Mouse (Mus musculus): ENCODE measurements around the gene Prss12.
"Not testable (repeated sequence)": the region's sequence is repeated elsewhere in the genome, so short reads cannot be mapped to it uniquely, and the experiment has no call there.

The Prss12 gene

GRCm38 (mm10) chr3:123476833-123477232 lies 30.1 kb downstream of the Prss12 start:
- no peak for DNase-seq (ENCODE audit: low spot score in 2 of 2)

DNA sequence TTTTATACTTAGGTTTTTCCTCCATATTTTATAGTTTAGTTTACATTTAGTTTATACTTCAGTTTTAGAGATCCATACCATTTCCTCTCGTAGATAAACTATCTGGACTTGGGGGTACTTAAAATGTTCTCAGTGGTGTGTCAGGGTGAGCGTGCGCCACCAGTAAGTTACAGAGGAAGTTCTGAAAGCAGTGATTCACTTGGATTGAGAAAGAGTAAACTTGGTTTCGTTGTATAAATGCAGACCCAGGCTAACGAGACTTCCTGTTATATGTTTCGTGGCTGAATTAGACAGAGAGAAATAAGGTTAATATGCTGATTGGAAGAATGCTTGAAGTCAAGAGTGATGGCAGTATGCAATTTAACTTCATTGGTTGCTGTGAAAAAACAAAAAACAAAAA lies 34.6 kb downstream of the Prss12 start:
- DNase-seq (ENCODE audit: low spot score in 2 of 2): no peak

- no peak for DNase-seq (ENCODE audit: low spot score in 2 of 2)
Measured at GRCm38 (mm10) chr3:123491814-123492213, 45.1 kb downstream of the Prss12 start.

GRCm38 (mm10) chr3:123493163-123493562 lies 46.5 kb downstream of the Prss12 start:
- no peak for DNase-seq (ENCODE audit: low spot score in 2 of 2)

GRCm38 (mm10) chr3:123495088-123495487 lies 48.4 kb downstream of the Prss12 start:
- DNase-seq (ENCODE audit: low spot score in 2 of 2): no peak

GRCm38 (mm10) chr3:123498787-123499186 lies 52.1 kb downstream of the Prss12 start:
- no peak for DNase-seq (ENCODE audit: low spot score in 2 of 2)

DNA sequence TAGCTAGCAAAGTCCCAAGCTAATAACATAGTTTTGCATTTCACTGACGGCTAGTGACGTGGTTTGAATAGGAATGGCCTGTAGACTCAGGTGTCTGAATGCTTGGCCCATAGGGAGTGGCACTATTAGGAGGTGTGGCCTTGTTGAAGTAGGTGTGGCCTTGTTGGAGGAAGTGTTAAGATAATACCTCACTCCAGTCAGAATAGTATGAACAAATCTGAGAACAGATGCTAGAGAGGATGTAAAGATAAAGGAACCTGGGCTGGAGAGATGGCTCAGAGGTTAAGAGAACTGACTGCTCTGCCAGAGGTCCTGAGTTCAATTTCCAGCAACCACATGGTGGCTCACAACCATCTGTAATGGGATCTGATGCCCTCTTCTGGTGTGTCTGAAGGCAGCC lies 55.1 kb downstream of the Prss12 start:
- not testable (repeated sequence) for DNase-seq (ENCODE audit: low spot score in 2 of 2)

DNA sequence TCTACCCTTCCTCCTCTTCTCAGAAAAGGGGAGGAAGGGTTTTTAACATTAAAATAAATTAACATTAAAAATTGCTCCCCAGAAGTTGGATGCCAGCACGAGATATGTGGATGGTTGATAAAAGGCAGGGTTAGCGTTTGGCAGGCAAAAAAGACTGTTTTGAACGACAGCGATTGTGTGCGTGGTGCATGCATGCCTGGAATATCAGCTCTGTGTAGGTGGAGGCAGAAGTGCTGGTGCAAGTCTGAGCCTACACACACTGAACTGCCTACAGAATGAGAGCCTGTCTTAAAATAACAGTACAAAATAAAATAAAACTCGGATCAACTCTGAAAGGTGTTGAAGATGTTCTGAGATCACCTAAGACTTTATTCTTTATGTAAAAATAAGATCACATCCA lies 57.2 kb downstream of the Prss12 start:
- no peak for DNase-seq (ENCODE audit: low spot score in 2 of 2)

DNA sequence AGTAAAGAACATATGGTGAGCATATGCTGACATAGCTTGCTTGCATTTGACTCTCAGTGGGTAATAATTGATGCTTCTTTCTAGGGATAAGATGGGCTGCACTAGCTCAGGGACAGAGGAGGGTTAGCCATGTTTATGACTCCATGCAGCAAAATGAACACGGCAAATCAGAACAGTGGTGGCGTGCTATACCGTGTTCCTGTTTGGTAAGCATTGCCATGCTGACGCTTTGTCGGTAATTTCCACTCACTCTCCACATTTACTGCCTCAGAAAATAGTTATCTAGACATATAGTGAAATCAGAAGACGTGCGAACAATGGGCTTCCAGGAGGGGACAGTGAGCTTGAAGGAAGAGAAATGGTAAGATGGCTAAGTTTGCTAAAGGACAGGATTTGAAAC lies 58.1 kb downstream of the Prss12 start:
- no peak for DNase-seq (ENCODE audit: low spot score in 2 of 2)

DNA sequence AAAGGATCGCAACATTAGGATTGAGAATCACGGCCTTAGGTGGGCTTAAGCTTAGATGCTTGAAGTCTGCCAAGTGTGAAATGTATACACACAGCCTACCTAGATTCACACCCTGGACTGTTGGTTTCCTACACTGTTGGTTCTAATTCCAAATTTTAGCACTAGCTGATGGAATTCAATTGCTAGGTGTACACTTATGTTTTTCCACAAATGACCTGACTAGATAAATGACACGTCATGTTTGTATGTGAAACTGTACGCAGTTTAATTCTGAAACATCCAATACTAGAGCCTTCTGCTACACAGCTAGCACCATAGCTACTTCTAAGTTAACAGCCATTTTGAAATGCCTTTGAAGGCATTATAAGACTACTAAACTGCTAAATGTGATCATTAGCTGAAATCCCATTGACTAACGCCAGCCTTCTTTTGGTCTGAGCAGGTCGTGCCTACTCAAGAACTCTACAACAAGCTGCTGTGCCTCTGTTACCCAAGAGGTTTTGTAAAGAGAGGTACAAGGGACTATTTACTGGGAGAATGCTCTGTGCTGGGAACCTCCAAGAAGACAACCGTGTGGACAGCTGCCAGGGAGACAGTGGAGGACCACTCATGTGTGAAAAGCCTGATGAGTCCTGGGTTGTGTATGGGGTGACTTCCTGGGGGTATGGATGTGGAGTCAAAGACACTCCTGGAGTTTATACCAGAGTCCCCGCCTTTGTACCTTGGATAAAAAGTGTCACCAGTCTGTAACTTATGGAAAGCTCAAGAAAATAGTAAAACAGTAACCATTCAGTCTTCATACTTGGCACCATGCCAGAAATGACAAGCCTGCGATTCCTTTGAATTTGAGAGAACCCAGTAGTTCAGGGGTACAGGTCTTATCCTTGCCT lies 59.3 kb downstream of the Prss12 start:
- DNase-seq (ENCODE audit: low spot score in 2 of 2): no peak

GRCm38 (mm10) chr3:123506699-123507662 lies 60.3 kb downstream of the Prss12 start:
- DNase-seq (ENCODE audit: low spot score in 2 of 2): peak in 1 of 2 experiments; percentile 24

DNA sequence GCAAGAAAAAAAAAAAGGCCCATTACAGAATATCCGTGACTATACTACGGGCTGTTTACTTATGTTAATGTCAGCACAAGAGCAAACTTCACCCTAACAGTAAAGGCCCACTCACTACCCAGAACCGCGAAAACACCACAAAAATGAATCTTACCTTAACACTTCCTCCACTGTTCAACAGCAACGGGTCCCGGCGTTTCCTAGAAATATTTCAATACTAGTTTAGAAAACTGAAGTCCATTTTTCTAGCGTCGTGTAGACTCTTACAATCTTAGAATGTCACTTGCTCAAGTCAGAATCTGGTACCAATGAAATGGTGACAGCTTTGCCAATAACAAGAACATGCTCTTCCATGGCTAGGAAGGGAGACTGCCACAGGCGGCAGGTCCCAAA lies 60.9 kb downstream of the Prss12 start:
- no peak for DNase-seq (ENCODE audit: low spot score in 2 of 2)

DNA sequence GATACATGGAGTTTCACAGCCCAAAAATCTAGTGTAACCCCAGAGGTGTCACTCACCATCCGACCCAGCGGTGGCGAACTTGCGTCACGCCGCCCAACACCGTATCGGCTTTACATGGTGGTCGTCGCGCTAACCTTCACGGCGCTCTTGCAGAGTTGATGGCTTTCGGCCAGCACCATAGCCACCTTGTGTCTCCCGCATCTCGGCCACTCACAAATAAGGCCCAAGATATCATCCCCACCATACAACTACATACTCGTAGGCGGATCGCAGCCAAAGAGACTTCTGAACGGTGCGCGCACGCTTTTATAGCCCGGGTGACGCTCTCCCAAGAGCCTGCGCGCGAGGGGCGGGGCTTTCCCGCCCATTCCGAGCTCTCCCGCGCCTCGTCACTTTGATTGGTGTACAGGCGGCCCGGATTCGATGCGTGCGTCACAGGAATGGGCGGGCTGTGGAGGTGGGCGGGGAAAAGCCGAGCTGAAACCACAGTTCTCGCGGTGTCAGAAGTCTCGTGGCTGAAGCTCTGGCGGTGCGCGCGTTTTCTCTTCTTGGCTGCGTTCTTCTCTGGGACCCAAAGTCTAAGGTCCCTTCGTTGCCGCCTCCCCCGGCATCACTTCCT lies 61.5 kb downstream of the Prss12 start:
- peak; percentile 99 for DNase-seq (ENCODE audit: low spot score in 2 of 2)

DNA sequence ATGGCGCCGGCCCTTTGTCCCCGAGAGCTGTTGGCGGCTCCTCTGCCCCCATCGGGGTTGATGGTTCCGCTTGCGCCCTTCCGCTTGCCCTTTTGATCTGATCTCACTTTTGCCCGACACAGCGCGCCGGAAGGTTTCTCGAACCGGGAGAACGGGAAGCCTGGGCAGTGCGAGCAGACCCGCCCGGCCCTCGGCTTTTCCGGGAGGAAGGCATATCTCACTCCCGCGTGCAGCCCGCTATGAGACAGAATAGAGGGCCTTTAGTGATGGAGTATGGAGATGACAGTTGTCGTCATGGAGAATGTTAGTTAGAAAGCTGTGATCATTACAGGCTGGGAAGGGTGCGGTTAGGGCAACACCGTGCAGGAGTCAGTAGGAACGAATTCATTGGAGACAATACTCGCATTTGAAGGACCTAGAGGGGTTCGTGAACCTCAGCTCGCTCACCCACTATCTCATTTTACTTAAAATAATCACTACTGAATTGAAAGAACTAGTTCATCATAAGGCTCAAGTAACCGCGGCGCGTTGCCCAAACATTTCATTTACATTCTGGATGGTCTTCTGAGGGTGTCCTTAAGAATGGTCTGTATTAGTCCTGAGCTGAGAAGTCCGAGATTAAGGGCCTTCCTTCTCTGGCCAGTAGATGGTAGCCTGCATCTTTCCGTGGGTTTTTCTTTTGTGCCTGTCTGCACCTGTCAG lies 62.1 kb downstream of the Prss12 start:
- no peak for DNase-seq (ENCODE audit: low spot score in 2 of 2)

DNA sequence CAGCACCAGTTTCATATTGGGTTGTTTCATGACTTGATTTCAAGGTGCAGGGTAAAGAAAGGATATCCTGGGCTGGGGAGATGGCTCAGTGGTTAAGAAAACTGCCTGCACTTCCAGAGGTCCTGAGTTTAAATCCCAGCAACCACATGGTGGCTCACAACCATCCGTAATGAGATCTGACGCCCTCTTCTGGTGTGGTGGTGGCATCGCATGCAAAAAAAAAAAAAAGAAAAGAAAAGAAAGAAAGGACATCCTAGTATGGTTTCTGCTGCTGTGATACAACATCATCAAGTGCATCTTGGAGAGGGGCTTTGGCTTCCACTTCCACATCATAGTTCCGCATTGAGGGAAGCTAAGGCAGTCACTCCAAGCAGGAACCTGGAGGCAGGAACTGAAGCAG lies 65.1 kb downstream of the Prss12 start:
- no peak for DNase-seq (ENCODE audit: low spot score in 2 of 2)

GRCm38 (mm10) chr3:123514886-123515285 lies 68.2 kb downstream of the Prss12 start:
- DNase-seq (ENCODE audit: low spot score in 2 of 2): no peak

- DNase-seq (ENCODE audit: low spot score in 2 of 2): peak; percentile 9 to 31
Measured at GRCm38 (mm10) chr3:123515600-123516359, 69.1 kb downstream of the Prss12 start.

DNA sequence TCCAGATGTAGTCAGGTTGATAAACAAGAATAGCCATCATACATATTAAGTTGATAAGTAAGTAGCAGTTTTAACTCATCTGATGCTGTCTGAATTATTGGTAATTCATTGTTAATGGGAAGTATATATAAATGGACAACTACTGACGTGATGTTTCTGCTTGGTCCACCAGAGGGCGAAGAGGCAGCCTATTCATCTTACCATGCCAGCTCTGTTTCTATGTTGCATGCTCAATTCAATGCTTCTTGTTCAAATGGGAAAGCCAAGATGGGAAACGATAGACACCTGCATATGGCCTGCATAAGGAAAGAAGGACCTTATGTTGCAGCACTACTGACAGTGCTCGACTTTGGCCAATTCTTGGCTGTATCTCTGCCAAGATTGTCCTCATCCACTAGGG lies 70.1 kb downstream of the Prss12 start:
- DNase-seq (ENCODE audit: low spot score in 2 of 2): no peak

- DNase-seq (ENCODE audit: low spot score in 2 of 2): no peak
Measured at GRCm38 (mm10) chr3:123526313-123527067, 79.8 kb downstream of the Prss12 start.

All from spleen, postnatal 36 days (tissue).